Mouse (Mus musculus) lung, postnatal 36 days (tissue): ENCODE results near the gene Cabp1.

Source experiments
- DNase-seq: peaks from one replicate; pipeline ENCODE4 v3.0.0; 2022; ENCODE audit warnings: mixed read lengths

Cabp1 gene

GRCm38 (mm10) chr5:115124690-115125089 lies 69.5 kb downstream of the Cabp1 start:
- no peak for DNase-seq

GRCm38 (mm10) chr5:115120978-115121377 lies 73.2 kb downstream of the Cabp1 start:
- no peak for DNase-seq

GRCm38 (mm10) chr5:115118961-115119570 lies 75.1 kb downstream of the Cabp1 start, which contains the start of gene Acads:
Gene Acads (minus strand): TSS chr5:115119346.
- peak; percentile 90 for DNase-seq
